Mouse (Mus musculus) ES-E14 (cell line): Measurements from ENCODE around the gene Plxdc1. TPM values are rescaled to one million over a fixed set of nuclear protein-coding genes. Genes with fewer than 3 reads are reported as not detected.

Experiments
- DNase-seq: peaks from one replicate; pipeline ENCODE4 v3.0.0-alpha.2; 2013; ENCODE audit warnings: low read depth, low spot score
- H3K27ac ChIP-seq: 2 replicates; pipeline ENCODE4 v1.5.1; 2012; ENCODE audit warnings: low read depth, mild to moderate bottlenecking, low read length, moderate library complexity, mixed read lengths; ENCODE audit not compliant: poor library complexity, insufficient read depth, severe bottlenecking
- H3K36me3 ChIP-seq: 2 replicates; pipeline ENCODE4 v1.6.1; 2012; ENCODE audit warnings: mild to moderate bottlenecking, low read length, moderate library complexity, mixed read lengths; ENCODE audit not compliant: control insufficient read depth, poor library complexity, insufficient read depth, severe bottlenecking
- H3K4me1 ChIP-seq, 2 experiments: fragments of 150-350 bp in 1 of 2; sonication (generic) in 1 of 2; 2 replicates each; pipeline ENCODE4 v1.6.1; 2012; ENCODE audit warnings: low read length in 2 of 2, mild to moderate bottlenecking in 1 of 2, mixed read lengths in 1 of 2; ENCODE audit not compliant: control insufficient read depth in 2 of 2, insufficient read depth in 2 of 2, poor library complexity in 1 of 2
- H3K4me3 ChIP-seq, 2 experiments: fragments of 150-350 bp in 1 of 2; sonication (generic) in 1 of 2; 2 replicates each; pipeline ENCODE4 v1.5.1; 2012; ENCODE audit warnings: low read length in 2 of 2, low read depth in 1 of 2, mild to moderate bottlenecking in 1 of 2, mixed read lengths in 1 of 2; ENCODE audit not compliant: insufficient read depth in 1 of 2, poor library complexity in 1 of 2, severe bottlenecking in 1 of 2
- H3K9ac ChIP-seq: 2 replicates; pipeline ENCODE4 v1.6.1; 2012; ENCODE audit warnings: low read depth, mild to moderate bottlenecking, low read length, mixed read lengths; ENCODE audit not compliant: poor library complexity, insufficient read depth, severe bottlenecking
- H3K9me3 ChIP-seq: fragments of 150-350 bp; sonication (generic); 2 replicates; pipeline ENCODE4 v1.6.1; 2012; ENCODE audit warnings: low read depth, mild to moderate bottlenecking, low read length; ENCODE audit not compliant: control insufficient read depth, insufficient read depth
- CHD2 ChIP-seq: IDR thresholded peaks from 2 replicates; pipeline ENCODE4 v1.6.1; 2014; ENCODE audit warnings: mild to moderate bottlenecking, low read depth, low read length, inconsistent platforms
- HCFC1 ChIP-seq: IDR thresholded peaks from 2 replicates; pipeline ENCODE4 v1.6.1; 2012; ENCODE audit warnings: low read length, inconsistent platforms, borderline replicate concordance; ENCODE audit not compliant: insufficient read depth
- MAFK ChIP-seq: IDR thresholded peaks from 2 replicates; pipeline ENCODE4 v1.6.1; 2014; ENCODE audit warnings: mild to moderate bottlenecking, low read depth, low read length, inconsistent platforms; ENCODE audit not compliant: insufficient read depth
- ZC3H11A ChIP-seq: IDR thresholded peaks from 2 replicates; pipeline ENCODE4 v1.6.1; 2012; ENCODE audit warnings: low read depth, mild to moderate bottlenecking, inconsistent platforms, low read length, borderline replicate concordance
- ZNF384 ChIP-seq: IDR thresholded peaks from 2 replicates; pipeline ENCODE4 v1.6.1; 2012; ENCODE audit warnings: low read depth, low read length, inconsistent platforms
- in situ Hi-C, 2 experiments: fragments of 600-800 bp; cut with MboI; formaldehyde crosslinking; loops; one replicate each; pipeline ENCODE4 v1.15.1; 2025; ENCODE audit warnings: low sequenced_read_pairs in 2 of 2, inconsistent platforms in 1 of 2; ENCODE audit not compliant: unreplicated experiment in 2 of 2
- total RNA-seq: library from RNA; depleted of rRNA; stranded (reverse); fragments of 300-350 nt; gene quantifications from 2 replicates; pipeline ENCODE4 v1.2.3, GENCODE M21; 2012

Plxdc1 gene
- total RNA-seq, 1 experiment = 2.5 TPM

GRCm38 (mm10) chr11:97936758-97937157 lies 49.5 kb downstream of the Plxdc1 start:
- H3K9ac ChIP-seq = no peak overlapping the region
- in situ Hi-C loops = no loop called here
- DNase-seq = peak; percentile 65
- no peak overlapping the region for H3K4me3 ChIP-seq
- peaks cover 2 to 17% of the 10 kb centered on the region in 2 experiments; a peak in 2 of 4 replicates for H3K4me1 ChIP-seq
- no peaks in the 10 kb centered on the region for H3K9me3 ChIP-seq
- TF ChIP-seq MAFK = peak; percentile 24; the same call in 1 of the 2 replicates
- TF ChIP-seq HCFC1 = no peak
- peak; percentile 63; the same call in 1 of the 2 replicates for TF ChIP-seq ZC3H11A
- TF ChIP-seq ZNF384 = 0 out of 2 replicates have a peak, but pooled peaks have one; percentile 35
- no peak for TF ChIP-seq CHD2
- H3K27ac ChIP-seq = no peak overlapping the region
- H3K36me3 ChIP-seq = peaks cover 3% of the 10 kb centered on the region; the same call in 1 of the 2 replicates

- in situ Hi-C loops = no loop called here
- Histone ChIP-seq H3K4me1 (peaks cover 2 to 16% of the 10 kb centered on the region in 2 experiments; a peak in 2 of 4 replicates), H3K36me3 (peaks cover 3% of the 10 kb centered on the region; the same call in 1 of the 2 replicates), H3K27ac (no peak overlapping the region), H3K4me3 (no peak overlapping the region), H3K9ac (no peak overlapping the region), H3K9me3 (no peaks in the 10 kb centered on the region)
- no peak for DNase-seq
- TF ChIP-seq ZNF384 (no peak), MAFK (peak; percentile 83)
Observed at GRCm38 (mm10) chr11:97935913-97936575, 50.2 kb downstream of the Plxdc1 start.

- peaks cover 2 to 16% of the 10 kb centered on the region in 2 experiments; a peak in 2 of 4 replicates for H3K4me1 ChIP-seq
- no peak for DNase-seq
- no peaks in the 10 kb centered on the region for H3K36me3 ChIP-seq
- no peaks in the 10 kb centered on the region for H3K9me3 ChIP-seq
- H3K4me3 ChIP-seq = no peak overlapping the region
- in situ Hi-C loops = no loop called here
- H3K27ac ChIP-seq = no peak overlapping the region
- H3K9ac ChIP-seq = no peak overlapping the region
- TF ChIP-seq MAFK (no peak), HCFC1 (no peak), CHD2 (no peak), ZNF384 (no peak), ZC3H11A (no peak)
Observed at GRCm38 (mm10) chr11:97933553-97933952, 52.7 kb downstream of the Plxdc1 start.

DNA sequence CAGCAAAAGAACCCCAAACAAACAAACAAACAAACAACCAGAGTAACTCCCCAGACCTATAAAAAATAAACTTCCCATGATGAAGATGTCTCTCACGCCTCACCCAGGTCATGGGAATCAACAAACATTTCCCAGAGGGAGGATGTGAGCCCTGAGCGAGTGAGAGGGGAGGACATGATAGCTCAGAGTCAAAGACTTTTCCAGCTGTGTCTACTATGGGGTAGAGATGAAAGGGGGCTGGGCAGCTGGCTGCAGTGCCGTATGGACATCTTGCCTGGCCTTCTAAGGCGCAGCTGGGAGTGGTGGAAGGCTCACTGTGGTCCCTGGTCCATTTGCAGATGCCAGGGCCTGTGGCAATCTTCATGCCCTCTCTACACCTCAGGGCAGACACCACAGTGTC lies 57.3 kb downstream of the Plxdc1 start:
- DNase-seq = no peak
- Histone ChIP-seq H3K4me3 (no peak overlapping the region), H3K27ac (no peak overlapping the region), H3K36me3 (no peaks in the 10 kb centered on the region), H3K9ac (no peak overlapping the region), H3K4me1 (peaks cover 2 to 5% of the 10 kb centered on the region in 2 experiments; a peak in 1 of 4 replicates), H3K9me3 (no peaks in the 10 kb centered on the region)
- in situ Hi-C loops = no loop called here
- TF ChIP-seq ZC3H11A = no peak
- TF ChIP-seq CHD2 = no peak
- TF ChIP-seq ZNF384 = no peak
- no peak for TF ChIP-seq HCFC1
- TF ChIP-seq MAFK = no peak

- no peaks in the 10 kb centered on the region; the same call in 1 of the 2 replicates for H3K36me3 ChIP-seq
- no peak for DNase-seq
- H3K4me1 ChIP-seq = peaks cover 0 to 3% of the 10 kb centered on the region in 2 experiments; a peak in 2 of 4 replicates
- in situ Hi-C loops = no loop called here
- TF ChIP-seq CHD2 (no peak), HCFC1 (no peak), ZC3H11A (no peak), MAFK (no peak), ZNF384 (no peak)
- no peak overlapping the region for H3K4me3 ChIP-seq
- H3K9ac ChIP-seq = no peak overlapping the region
- no peaks in the 10 kb centered on the region for H3K9me3 ChIP-seq
- no peak overlapping the region for H3K27ac ChIP-seq
Observed at GRCm38 (mm10) chr11:97924217-97924616, 62.0 kb downstream of the Plxdc1 start.
